Mouse (Mus musculus) limb, embryonic 15.5 days (tissue): ENCODE measurements at regions not wholly inside any gene's neighbourhood (a gene's known extent, or its start where the extent isn't known, plus 50 kb on each side); places are given as distances from the start of the nearest gene placed in this dataset.

Experiments used
- ATAC-seq: fragments of 200-750 bp; cut with Nextera tagmentation; 2 replicates; pipeline ENCODE4 v1.8.0; 2017; ENCODE audit warnings: low read depth, moderate TSS enrichment; ENCODE audit not compliant: insufficient number of reproducible peaks, low FRiP score, low TSS enrichment
- H3K27ac ChIP-seq: fragments of 300-500 bp; sonication (generic); 2 replicates; pipeline ENCODE4 v1.5.1; 2015; ENCODE audit warnings: moderate library complexity, mild to moderate bottlenecking, inconsistent platforms
- H3K27me3 ChIP-seq: fragments of 300-500 bp; sonication (generic); 2 replicates; pipeline ENCODE4 v1.6.1; 2015; ENCODE audit warnings: inconsistent platforms
- H3K36me3 ChIP-seq: fragments of 300-500 bp; sonication (generic); 2 replicates; pipeline ENCODE4 v1.6.1; 2015; ENCODE audit warnings: inconsistent platforms
- H3K4me1 ChIP-seq: fragments of 300-500 bp; sonication (generic); 2 replicates; pipeline ENCODE4 v1.6.1; 2015; ENCODE audit warnings: inconsistent platforms
- H3K4me2 ChIP-seq: fragments of 300-500 bp; sonication (generic); 2 replicates; pipeline ENCODE4 v1.6.1; 2015; ENCODE audit warnings: mild to moderate bottlenecking, inconsistent platforms
- H3K4me3 ChIP-seq: fragments of 300-500 bp; sonication (generic); 2 replicates; pipeline ENCODE4 v1.5.1; 2015; ENCODE audit warnings: mild to moderate bottlenecking, inconsistent platforms
- H3K9ac ChIP-seq: fragments of 300-500 bp; sonication (generic); 2 replicates; pipeline ENCODE4 v1.6.1; 2015; ENCODE audit warnings: inconsistent platforms
- H3K9me3 ChIP-seq: fragments of 300-500 bp; sonication (generic); 2 replicates; pipeline ENCODE4 v1.6.1; 2016; ENCODE audit warnings: inconsistent platforms
- WGBS: fragments of 180-500 bp; shearing (Covaris S2); methylation state at CpG from one replicate; pipeline ENCODE4 v1.1.7; 2015; 5-methylcytosine and 5-hydroxymethylcytosine counted together

GRCm38 (mm10) chr6:117313944-117314566 lies 145.7 kb downstream of the Cxcl12 start:
- H3K27ac ChIP-seq: no peak overlapping the region
- H3K9me3 ChIP-seq: no peaks in the 10 kb centered on the region
- no peaks in the 10 kb centered on the region for H3K36me3 ChIP-seq
- ATAC-seq: no peak
- no peak overlapping the region for H3K4me3 ChIP-seq
- WGBS: 25% methylated on average over 6 of the region's 6 CpGs
- no peak overlapping the region for H3K9ac ChIP-seq
- H3K4me2 ChIP-seq: no peak overlapping the region
- peaks cover 6% of the 10 kb centered on the region for H3K4me1 ChIP-seq
- no peaks in the 10 kb centered on the region for H3K27me3 ChIP-seq

- Histone ChIP-seq H3K9ac (no peak overlapping the region), H3K27me3 (no peaks in the 10 kb centered on the region), H3K4me2 (no peak overlapping the region), H3K4me1 (peaks cover 17% of the 10 kb centered on the region), H3K9me3 (no peaks in the 10 kb centered on the region), H3K36me3 (no peaks in the 10 kb centered on the region), H3K27ac (no peak overlapping the region), H3K4me3 (no peak overlapping the region)
- no peak for ATAC-seq
These were observed 155.0 kb downstream of the Cxcl12 start for GRCm38 (mm10) chr6:117323301-117323700.

- Histone ChIP-seq H3K4me1 (peaks cover 17% of the 10 kb centered on the region), H3K9ac (no peak overlapping the region), H3K9me3 (no peaks in the 10 kb centered on the region), H3K4me3 (no peak overlapping the region), H3K36me3 (no peaks in the 10 kb centered on the region), H3K4me2 (no peak overlapping the region), H3K27ac (no peak overlapping the region), H3K27me3 (no peaks in the 10 kb centered on the region)
- WGBS: 60% methylated on average over 3 of the region's 3 CpGs
- ATAC-seq: no peak
These were observed 155.5 kb downstream of the Cxcl12 start for GRCm38 (mm10) chr6:117323850-117324249.

- Histone ChIP-seq H3K4me2 (no peak overlapping the region), H3K27me3 (no peaks in the 10 kb centered on the region), H3K36me3 (no peaks in the 10 kb centered on the region), H3K4me1 (peaks cover 17% of the 10 kb centered on the region), H3K9ac (no peak overlapping the region), H3K27ac (peak overlapping the region; percentile 57; the same call in 1 of the 2 replicates), H3K9me3 (no peaks in the 10 kb centered on the region), H3K4me3 (no peak overlapping the region)
- WGBS: 43% methylated on average over 18 of the region's 18 CpGs
- ATAC-seq: no peak
These were observed 158.8 kb downstream of the Cxcl12 start for GRCm38 (mm10) chr6:117326835-117327775.

- Histone ChIP-seq H3K4me2 (no peak overlapping the region), H3K36me3 (no peaks in the 10 kb centered on the region), H3K27ac (no peak overlapping the region), H3K9me3 (no peaks in the 10 kb centered on the region), H3K4me3 (no peak overlapping the region), H3K27me3 (no peaks in the 10 kb centered on the region), H3K9ac (no peak overlapping the region), H3K4me1 (peaks cover 22% of the 10 kb centered on the region)
- no peak for ATAC-seq
- WGBS: 66% methylated on average over 8 of the region's 8 CpGs
These were observed 161.0 kb downstream of the Cxcl12 start for GRCm38 (mm10) chr6:117329164-117329939.

GRCm38 (mm10) chr6:117330198-117330597 lies 161.9 kb downstream of the Cxcl12 start:
- no peaks in the 10 kb centered on the region for H3K36me3 ChIP-seq
- ATAC-seq: no peak
- WGBS: 83% methylated on average over 6 of the region's 6 CpGs

GRCm38 (mm10) chr6:117330726-117331360 lies 162.5 kb downstream of the Cxcl12 start:
- Histone ChIP-seq H3K4me1 (peaks cover 22% of the 10 kb centered on the region), H3K27ac (no peak overlapping the region), H3K36me3 (no peaks in the 10 kb centered on the region), H3K9ac (no peak overlapping the region), H3K4me2 (no peak overlapping the region), H3K27me3 (no peaks in the 10 kb centered on the region), H3K4me3 (no peak overlapping the region), H3K9me3 (no peaks in the 10 kb centered on the region)
- WGBS: 36% methylated on average over 5 of the region's 5 CpGs
- ATAC-seq: no peak

More at GRCm38 (mm10) chr6:117330198-117330597, 161.9 kb downstream of the Cxcl12 start:
- no peaks in the 10 kb centered on the region for H3K9me3 ChIP-seq
- no peak overlapping the region for H3K27ac ChIP-seq
- H3K27me3 ChIP-seq: no peaks in the 10 kb centered on the region
- no peak overlapping the region for H3K4me3 ChIP-seq
- no peak overlapping the region for H3K9ac ChIP-seq
- no peak overlapping the region for H3K4me2 ChIP-seq
- H3K4me1 ChIP-seq: peaks cover 22% of the 10 kb centered on the region

- no peaks in the 10 kb centered on the region for H3K27me3 ChIP-seq
- no peak overlapping the region for H3K27ac ChIP-seq
- 11% methylated on average over 6 of the region's 6 CpGs for WGBS
- no peak overlapping the region for H3K4me3 ChIP-seq
- H3K4me1 ChIP-seq: peaks cover 9% of the 10 kb centered on the region
- H3K9ac ChIP-seq: no peak overlapping the region
- ATAC-seq: no peak
- no peaks in the 10 kb centered on the region for H3K9me3 ChIP-seq
- no peaks in the 10 kb centered on the region for H3K36me3 ChIP-seq
- no peak overlapping the region for H3K4me2 ChIP-seq
These were observed 164.3 kb downstream of the Cxcl12 start for GRCm38 (mm10) chr6:117332641-117333040.

- no peak overlapping the region for H3K4me3 ChIP-seq
- H3K9ac ChIP-seq: no peak overlapping the region
- 87% methylated on average over 3 of the region's 3 CpGs for WGBS
- no peaks in the 10 kb centered on the region for H3K9me3 ChIP-seq
- ATAC-seq: no peak
- H3K27ac ChIP-seq: no peak overlapping the region
- H3K36me3 ChIP-seq: no peaks in the 10 kb centered on the region
- H3K27me3 ChIP-seq: no peaks in the 10 kb centered on the region
- H3K4me1 ChIP-seq: no peaks in the 10 kb centered on the region
- H3K4me2 ChIP-seq: no peak overlapping the region
These were observed 173.8 kb downstream of the Cxcl12 start for GRCm38 (mm10) chr6:117342123-117342522.

GRCm38 (mm10) chr6:117347356-117347755 lies 179.0 kb downstream of the Cxcl12 start:
- Histone ChIP-seq H3K27ac (no peak overlapping the region), H3K36me3 (no peaks in the 10 kb centered on the region), H3K4me1 (no peaks in the 10 kb centered on the region), H3K4me3 (no peak overlapping the region), H3K9ac (no peak overlapping the region), H3K4me2 (no peak overlapping the region), H3K9me3 (no peaks in the 10 kb centered on the region), H3K27me3 (no peaks in the 10 kb centered on the region)
- ATAC-seq: no peak
- WGBS: 88% methylated on average over 1 of the region's 1 CpGs

- no peak for ATAC-seq
- H3K27me3 ChIP-seq: no peaks in the 10 kb centered on the region
- no peak overlapping the region for H3K9ac ChIP-seq
- H3K36me3 ChIP-seq: no peaks in the 10 kb centered on the region
- H3K4me3 ChIP-seq: no peak overlapping the region
- H3K4me1 ChIP-seq: no peaks in the 10 kb centered on the region
- no peak overlapping the region for H3K27ac ChIP-seq
- no peaks in the 10 kb centered on the region for H3K9me3 ChIP-seq
- 71% methylated on average over 1 of the region's 1 CpGs for WGBS
- no peak overlapping the region for H3K4me2 ChIP-seq
These were observed 183.5 kb downstream of the Cxcl12 start for GRCm38 (mm10) chr6:117351846-117352245.
